Mouse (Mus musculus) forebrain, embryonic 11.5 days (tissue): ENCODE measurements around the gene Hyal3. TPM values are rescaled to one million over a fixed set of nuclear protein-coding genes. Genes with fewer than 3 reads are reported as not detected.

ENCODE experiments used
- ATAC-seq: fragments of 200-750 bp; cut with Nextera tagmentation; replicated peaks from 2 replicates; pipeline ENCODE4 v1.8.0; 2017; ENCODE audit warnings: moderate TSS enrichment; ENCODE audit not compliant: low FRiP score
- DNase-seq: peaks from one replicate; pipeline ENCODE4 v3.0.0-alpha.2; 2017; ENCODE audit warnings: low spot score
- H3K27ac ChIP-seq: fragments of 300-500 bp; sonication (generic); 2 replicates; pipeline ENCODE4 v1.5.1; 2014; ENCODE audit warnings: low read depth, low read length
- H3K27me3 ChIP-seq: fragments of 300-500 bp; sonication (generic); 2 replicates; pipeline ENCODE4 v1.6.1; 2014; ENCODE audit warnings: mild to moderate bottlenecking, low read length, mixed read lengths; ENCODE audit not compliant: control insufficient read depth, insufficient read depth
- H3K36me3 ChIP-seq: fragments of 300-500 bp; sonication (generic); 2 replicates; pipeline ENCODE4 v1.6.1; 2014; ENCODE audit warnings: mild to moderate bottlenecking, low read length, moderate library complexity, mixed read lengths; ENCODE audit not compliant: control insufficient read depth, insufficient read depth
- H3K4me1 ChIP-seq: fragments of 300-500 bp; sonication (generic); replicated peaks from 2 replicates; pipeline ENCODE4 v1.6.1; 2014; ENCODE audit warnings: low read length, mixed read lengths; ENCODE audit not compliant: control insufficient read depth, insufficient read depth
- H3K4me2 ChIP-seq: fragments of 300-500 bp; sonication (generic); 2 replicates; pipeline ENCODE4 v1.6.1; 2014; ENCODE audit warnings: low read depth, mild to moderate bottlenecking, low read length, moderate library complexity, mixed read lengths; ENCODE audit not compliant: severe bottlenecking
- H3K4me3 ChIP-seq: fragments of 300-500 bp; sonication (generic); 2 replicates; pipeline ENCODE4 v1.5.1; 2014; ENCODE audit warnings: low read depth, low read length
- H3K9ac ChIP-seq: fragments of 300-500 bp; sonication (generic); 2 replicates; pipeline ENCODE4 v1.6.1; 2014; ENCODE audit warnings: low read length
- H3K9me3 ChIP-seq: fragments of 300-500 bp; sonication (generic); 2 replicates; pipeline ENCODE4 v1.6.1; 2016; ENCODE audit warnings: low read length, mixed read lengths; ENCODE audit not compliant: control insufficient read depth
- WGBS: fragments of 180-500 bp; shearing (Covaris S2); extraction: QIAGEN DNeasy Blood & Tissue Kit; methylation state at CpG from one replicate; pipeline ENCODE4 v1.1.7; 2014; 5-methylcytosine and 5-hydroxymethylcytosine counted together
- polyA plus RNA-seq: library from polyadenylated mRNA; unstranded; fragments of >200 nt; fragmentation: Nextera tagmentation; extraction: Ambion mirVana; gene quantifications from 2 replicates; pipeline ENCODE4 v1.2.1, GENCODE M21; 2014

Gene Hyal3
- polyA plus RNA-seq, 1 experiment from 2014 or later = not detected

- H3K4me2 ChIP-seq = peak overlapping the region; percentile 55
- H3K36me3 ChIP-seq = no peaks in the 10 kb centered on the region; the same call in 1 of the 2 replicates
- H3K4me1 ChIP-seq = peaks cover 79% of the 10 kb centered on the region
- no peak for DNase-seq
- 34% methylated on average over 14 of the region's 15 CpGs for WGBS
- H3K27me3 ChIP-seq = no peaks in the 10 kb centered on the region
- peak overlapping the region; percentile 100 for H3K27ac ChIP-seq
- H3K9me3 ChIP-seq = no peaks in the 10 kb centered on the region
- peak overlapping the region; percentile 73 for H3K9ac ChIP-seq
- no peak overlapping the region for H3K4me3 ChIP-seq
- no peak for ATAC-seq
Measured at GRCm38 (mm10) chr9:107628721-107629410, 48.2 kb downstream of the Hyal3 start.

GRCm38 (mm10) chr9:107629411-107629730, 48.8 kb downstream of the Hyal3 start:
- H3K4me3 ChIP-seq = 0 out of 2 replicates have a peak overlapping the region, but pooled peaks have one; percentile 27

GRCm38 (mm10) chr9:107629901-107630425, 49.3 kb downstream of the Hyal3 start:
- no peaks in the 10 kb centered on the region for H3K9me3 ChIP-seq
- H3K4me1 ChIP-seq = peaks cover 73% of the 10 kb centered on the region
- 4% methylated on average over 14 of the region's 14 CpGs for WGBS
- DNase-seq = peak; percentile 76
- peak overlapping the region; percentile 73 for H3K9ac ChIP-seq
- ATAC-seq = no peak
- H3K4me2 ChIP-seq = peak overlapping the region; percentile 55
- peak overlapping the region; percentile 27 for H3K4me3 ChIP-seq
- H3K27ac ChIP-seq = peak overlapping the region; percentile 100
- no peaks in the 10 kb centered on the region for H3K27me3 ChIP-seq
- H3K36me3 ChIP-seq = no peaks in the 10 kb centered on the region; the same call in 1 of the 2 replicates

More at GRCm38 (mm10) chr9:107629411-107629730, 48.8 kb downstream of the Hyal3 start:
- Histone ChIP-seq H3K9ac (peak overlapping the region; percentile 73), H3K36me3 (no peaks in the 10 kb centered on the region; the same call in 1 of the 2 replicates), H3K27me3 (no peaks in the 10 kb centered on the region), H3K4me2 (peak overlapping the region; percentile 55), H3K9me3 (no peaks in the 10 kb centered on the region), H3K27ac (peak overlapping the region; percentile 100), H3K4me1 (peaks cover 79% of the 10 kb centered on the region)
- no peak for ATAC-seq
- no peak for DNase-seq
- WGBS = 16% methylated on average over 4 of the region's 4 CpGs

- no peaks in the 10 kb centered on the region for H3K9me3 ChIP-seq
- H3K4me3 ChIP-seq = peak overlapping the region; percentile 27; the same call in 1 of the 2 replicates
- DNase-seq (peak; percentile 91), ATAC-seq (peak; percentile 57)
- H3K27ac ChIP-seq = peak overlapping the region; percentile 100
- peaks cover 72% of the 10 kb centered on the region for H3K4me1 ChIP-seq
- H3K9ac ChIP-seq = peak overlapping the region; percentile 73
- no peaks in the 10 kb centered on the region for H3K27me3 ChIP-seq
- peak overlapping the region; percentile 55 for H3K4me2 ChIP-seq
- H3K36me3 ChIP-seq = no peaks in the 10 kb centered on the region; the same call in 1 of the 2 replicates
- 4% methylated on average over 4 of the region's 4 CpGs for WGBS
Measured at GRCm38 (mm10) chr9:107630576-107630975, 50.0 kb downstream of the Hyal3 start.

GRCm38 (mm10) chr9:107631311-107631826, 50.8 kb downstream of the Hyal3 start:
- WGBS = 29% methylated on average over 9 of the region's 9 CpGs
- H3K36me3 ChIP-seq = no peaks in the 10 kb centered on the region; the same call in 1 of the 2 replicates

GRCm38 (mm10) chr9:107631861-107632260, 51.2 kb downstream of the Hyal3 start:
- DNase-seq = no peak
- 66% methylated on average over 8 of the region's 8 CpGs for WGBS
- no peak for ATAC-seq
- Histone ChIP-seq H3K4me1 (peaks cover 66% of the 10 kb centered on the region), H3K9ac (peak overlapping the region; percentile 97), H3K4me3 (peak overlapping the region; percentile 89), H3K27me3 (no peaks in the 10 kb centered on the region), H3K9me3 (no peaks in the 10 kb centered on the region), H3K4me2 (peak overlapping the region; percentile 100), H3K36me3 (no peaks in the 10 kb centered on the region; the same call in 1 of the 2 replicates), H3K27ac (peak overlapping the region; percentile 100)

More at GRCm38 (mm10) chr9:107631311-107631826, 50.8 kb downstream of the Hyal3 start:
- peaks cover 68% of the 10 kb centered on the region for H3K4me1 ChIP-seq
- H3K4me2 ChIP-seq = peak overlapping the region; percentile 100
- no peaks in the 10 kb centered on the region for H3K27me3 ChIP-seq
- H3K9ac ChIP-seq = peak overlapping the region; percentile 97; the same call in 1 of the 2 replicates
- H3K4me3 ChIP-seq = peak overlapping the region; percentile 89
- H3K27ac ChIP-seq = peak overlapping the region; percentile 100
- ATAC-seq (no peak), DNase-seq (no peak)
- H3K9me3 ChIP-seq = no peaks in the 10 kb centered on the region

GRCm38 (mm10) chr9:107632478-107632877, 51.9 kb downstream of the Hyal3 start:
- Histone ChIP-seq H3K4me1 (peaks cover 65% of the 10 kb centered on the region), H3K9me3 (no peaks in the 10 kb centered on the region), H3K4me2 (peak overlapping the region; percentile 100), H3K27ac (peak overlapping the region; percentile 87), H3K4me3 (peak overlapping the region; percentile 89), H3K9ac (peak overlapping the region; percentile 97), H3K36me3 (no peaks in the 10 kb centered on the region; the same call in 1 of the 2 replicates), H3K27me3 (no peaks in the 10 kb centered on the region)
- DNase-seq (no peak), ATAC-seq (no peak)
- 44% methylated on average over 6 of the region's 6 CpGs for WGBS

GRCm38 (mm10) chr9:107633091-107633660, 52.6 kb downstream of the Hyal3 start:
- ATAC-seq (no peak), DNase-seq (peak; percentile 82)
- no peaks in the 10 kb centered on the region for H3K27me3 ChIP-seq
- peaks cover 62% of the 10 kb centered on the region for H3K4me1 ChIP-seq
- peak overlapping the region; percentile 97 for H3K9ac ChIP-seq
- peak overlapping the region; percentile 100 for H3K4me2 ChIP-seq
- no peaks in the 10 kb centered on the region; the same call in 1 of the 2 replicates for H3K36me3 ChIP-seq
- peak overlapping the region; percentile 89 for H3K4me3 ChIP-seq
- peak overlapping the region; percentile 87 for H3K27ac ChIP-seq
- whole genome bisulfite sequencing = under 1% methylated on average over 33 of the region's 33 CpGs
- H3K9me3 ChIP-seq = no peaks in the 10 kb centered on the region
